Mouse (Mus musculus) lung, postnatal 4 days (tissue): ENCODE measurements at regions not wholly inside any gene's neighbourhood (a gene's known extent, or its start where the extent isn't known, plus 50 kb on each side); places are given as distances from the start of the nearest gene placed in this dataset.

ENCODE experiments used
- DNase-seq, 2 experiments: peaks; one replicate each; pipeline ENCODE4 v3.0.0; 2021

- no peak for DNase-seq
These were observed 50.2 kb upstream of the Shb start for GRCm38 (mm10) chr4:45582496-45582895.
